Mouse (Mus musculus): ENCODE data around the gene Cbarp. TPM values are rescaled to one million over a fixed set of nuclear protein-coding genes. Genes with fewer than 3 reads are reported as not detected.

Gene Cbarp
- polyA plus RNA-seq, 1 experiment from 2014 or later, result 4.0 TPM

- no peaks in the 10 kb centered on the region for H3K9me3 ChIP-seq
- H3K27ac ChIP-seq, result peak overlapping the region; percentile 97
- H3K4me1 ChIP-seq, result peaks cover 97% of the 10 kb centered on the region
- H3K36me3 ChIP-seq, result peaks cover 36% of the 10 kb centered on the region
- no peaks in the 10 kb centered on the region for H3K27me3 ChIP-seq (ENCODE audit: insufficient read depth, poor library complexity, severe bottlenecking)
- H3K4me3 ChIP-seq, result peak overlapping the region; percentile 66
- 10% methylated on average over 12 of the region's 12 CpGs for WGBS
- no peak for DNase-seq (ENCODE audit: low spot score)
Observed at GRCm38 (mm10) chr10:80159021-80159560, 18.5 kb upstream of the Cbarp start.

- Histone ChIP-seq H3K4me1 (peaks cover 98% of the 10 kb centered on the region), H3K9me3 (no peaks in the 10 kb centered on the region), H3K36me3 (peaks cover 43% of the 10 kb centered on the region), H3K27me3 (ENCODE audit: insufficient read depth, poor library complexity, severe bottlenecking) (no peaks in the 10 kb centered on the region), H3K4me3 (peak overlapping the region; percentile 66), H3K27ac (peak overlapping the region; percentile 97)
- DNase-seq (ENCODE audit: low spot score), result no peak
- WGBS, result 13% methylated on average over 18 of the region's 18 CpGs
Observed at GRCm38 (mm10) chr10:80158307-80158986, 17.8 kb upstream of the Cbarp start.

GRCm38 (mm10) chr10:80157141-80157929 is 16.7 kb upstream of the Cbarp start:
- Histone ChIP-seq H3K4me1 (peaks cover 99% of the 10 kb centered on the region), H3K27ac (peak overlapping the region; percentile 97), H3K9me3 (no peaks in the 10 kb centered on the region), H3K4me3 (no peak overlapping the region), H3K36me3 (peaks cover 54% of the 10 kb centered on the region), H3K27me3 (ENCODE audit: insufficient read depth, poor library complexity, severe bottlenecking) (no peaks in the 10 kb centered on the region)
- no peak for DNase-seq (ENCODE audit: low spot score)
- 65% methylated on average over 15 of the region's 15 CpGs for WGBS

- Histone ChIP-seq H3K27me3 (ENCODE audit: insufficient read depth, poor library complexity, severe bottlenecking) (no peaks in the 10 kb centered on the region), H3K9me3 (no peaks in the 10 kb centered on the region), H3K27ac (peak overlapping the region; percentile 97; the same call in 1 of the 2 replicates), H3K4me1 (peaks cover 99% of the 10 kb centered on the region), H3K36me3 (peaks cover 60% of the 10 kb centered on the region), H3K4me3 (no peak overlapping the region)
- WGBS, result 57% methylated on average over 7 of the region's 7 CpGs
- no peak for DNase-seq (ENCODE audit: low spot score)
Observed at GRCm38 (mm10) chr10:80156752-80157053, 16.1 kb upstream of the Cbarp start.

- Histone ChIP-seq H3K36me3 (peaks cover 65% of the 10 kb centered on the region), H3K4me3 (no peak overlapping the region), H3K27me3 (ENCODE audit: insufficient read depth, poor library complexity, severe bottlenecking) (no peaks in the 10 kb centered on the region), H3K27ac (peak overlapping the region; percentile 97; the same call in 1 of the 2 replicates), H3K4me1 (peaks cover 97% of the 10 kb centered on the region), H3K9me3 (no peaks in the 10 kb centered on the region)
- 86% methylated on average over 29 of the region's 29 CpGs for WGBS
- no peak for DNase-seq (ENCODE audit: low spot score)
Observed at GRCm38 (mm10) chr10:80156002-80156751, 15.5 kb upstream of the Cbarp start.

GRCm38 (mm10) chr10:80155277-80155676 is 14.6 kb upstream of the Cbarp start:
- peaks cover 74% of the 10 kb centered on the region for H3K36me3 ChIP-seq
- WGBS, result 60% methylated on average over 1 of the region's 1 CpGs
- H3K4me1 ChIP-seq, result peaks cover 92% of the 10 kb centered on the region
- 0 out of 2 replicates have a peak overlapping the region, but pooled peaks have one; percentile 16 for H3K4me3 ChIP-seq
- H3K27ac ChIP-seq, result peak overlapping the region; percentile 36; the same call in 1 of the 2 replicates
- H3K9me3 ChIP-seq, result no peaks in the 10 kb centered on the region
- H3K27me3 ChIP-seq (ENCODE audit: insufficient read depth, poor library complexity, severe bottlenecking), result no peaks in the 10 kb centered on the region
- no peak for DNase-seq (ENCODE audit: low spot score)

- Histone ChIP-seq H3K27me3 (ENCODE audit: insufficient read depth, poor library complexity, severe bottlenecking) (no peaks in the 10 kb centered on the region), H3K36me3 (peaks cover 82% of the 10 kb centered on the region), H3K27ac (no peak overlapping the region), H3K9me3 (no peaks in the 10 kb centered on the region), H3K4me1 (peaks cover 83% of the 10 kb centered on the region), H3K4me3 (no peak overlapping the region)
- WGBS, result 92% methylated on average over 7 of the region's 7 CpGs
- DNase-seq (ENCODE audit: low spot score), result no peak
Observed at GRCm38 (mm10) chr10:80154384-80154783, 13.7 kb upstream of the Cbarp start.

GRCm38 (mm10) chr10:80153713-80154112 is 13.1 kb upstream of the Cbarp start:
- H3K9me3 ChIP-seq, result no peaks in the 10 kb centered on the region
- H3K36me3 ChIP-seq, result peaks cover 82% of the 10 kb centered on the region
- peak overlapping the region; percentile 98 for H3K4me3 ChIP-seq
- peak overlapping the region; percentile 99 for H3K27ac ChIP-seq
- H3K27me3 ChIP-seq (ENCODE audit: insufficient read depth, poor library complexity, severe bottlenecking), result no peaks in the 10 kb centered on the region
- H3K4me1 ChIP-seq, result peaks cover 77% of the 10 kb centered on the region
- 87% methylated on average over 19 of the region's 19 CpGs for WGBS
- DNase-seq (ENCODE audit: low spot score), result no peak

- Histone ChIP-seq H3K4me1 (peaks cover 73% of the 10 kb centered on the region), H3K27me3 (ENCODE audit: insufficient read depth, poor library complexity, severe bottlenecking) (no peaks in the 10 kb centered on the region)
- WGBS, result 44% methylated on average over 3 of the region's 3 CpGs
Observed at GRCm38 (mm10) chr10:80152873-80153260, 12.2 kb upstream of the Cbarp start.

GRCm38 (mm10) chr10:80152071-80152872 is 11.6 kb upstream of the Cbarp start:
- 14% methylated on average over 15 of the region's 15 CpGs for WGBS
- peaks cover 74% of the 10 kb centered on the region for H3K4me1 ChIP-seq
- no peaks in the 10 kb centered on the region for H3K27me3 ChIP-seq (ENCODE audit: insufficient read depth, poor library complexity, severe bottlenecking)
- DNase-seq (ENCODE audit: low spot score), result peak; percentile 81
- peak overlapping the region; percentile 99 for H3K27ac ChIP-seq
- no peaks in the 10 kb centered on the region for H3K9me3 ChIP-seq
- H3K4me3 ChIP-seq, result peak overlapping the region; percentile 98
- peaks cover 78% of the 10 kb centered on the region for H3K36me3 ChIP-seq

More at GRCm38 (mm10) chr10:80152873-80153260, 12.2 kb upstream of the Cbarp start:
- no peaks in the 10 kb centered on the region for H3K9me3 ChIP-seq
- H3K27ac ChIP-seq, result peak overlapping the region; percentile 99
- no peak for DNase-seq (ENCODE audit: low spot score)
- peak overlapping the region; percentile 98 for H3K4me3 ChIP-seq
- H3K36me3 ChIP-seq, result peaks cover 82% of the 10 kb centered on the region

- no peaks in the 10 kb centered on the region for H3K27me3 ChIP-seq (ENCODE audit: insufficient read depth, poor library complexity, severe bottlenecking)
- peak overlapping the region; percentile 99 for H3K27ac ChIP-seq
- H3K36me3 ChIP-seq, result peaks cover 75% of the 10 kb centered on the region
- H3K4me3 ChIP-seq, result peak overlapping the region; percentile 98
- peaks cover 74% of the 10 kb centered on the region for H3K4me1 ChIP-seq
- 2% methylated on average over 26 of the region's 26 CpGs for WGBS
- no peaks in the 10 kb centered on the region for H3K9me3 ChIP-seq
- peak; percentile 85 for DNase-seq (ENCODE audit: low spot score)
Observed at GRCm38 (mm10) chr10:80151211-80152034, 10.8 kb upstream of the Cbarp start.
